Mouse (Mus musculus) heart, embryonic 15.5 days (tissue): ENCODE measurements at regions not wholly inside any gene's neighbourhood (a gene's known extent, or its start where the extent isn't known, plus 50 kb on each side); places are given as distances from the start of the nearest gene placed in this dataset.
"Not testable (repeated sequence)": the region's sequence is repeated elsewhere in the genome, so short reads cannot be mapped to it uniquely, and the experiment has no call there.

ENCODE experiments used
- ATAC-seq: fragments of 200-750 bp; cut with Nextera tagmentation; replicated peaks from 2 replicates; pipeline ENCODE4 v1.8.0; 2017; ENCODE audit warnings: low read depth, moderate TSS enrichment; ENCODE audit not compliant: insufficient number of reproducible peaks, insufficient read depth, low FRiP score
- H3K27ac ChIP-seq: fragments of 300-500 bp; sonication (generic); 2 replicates; pipeline ENCODE4 v1.5.1; 2015; ENCODE audit warnings: mild to moderate bottlenecking, inconsistent platforms
- H3K27me3 ChIP-seq: fragments of 300-500 bp; sonication (generic); 2 replicates; pipeline ENCODE4 v1.6.1; 2015; ENCODE audit warnings: inconsistent platforms
- H3K36me3 ChIP-seq: fragments of 300-500 bp; sonication (generic); 2 replicates; pipeline ENCODE4 v1.6.1; 2015; ENCODE audit warnings: mild to moderate bottlenecking, inconsistent platforms
- H3K4me1 ChIP-seq: fragments of 300-500 bp; sonication (generic); replicated peaks from 2 replicates; pipeline ENCODE4 v1.6.1; 2015; ENCODE audit warnings: inconsistent platforms
- H3K4me2 ChIP-seq: fragments of 300-500 bp; sonication (generic); 2 replicates; pipeline ENCODE4 v1.6.1; 2015; ENCODE audit warnings: inconsistent platforms, mild to moderate bottlenecking, moderate library complexity
- H3K4me3 ChIP-seq: fragments of 300-500 bp; sonication (generic); 2 replicates; pipeline ENCODE4 v1.5.1; 2015; ENCODE audit warnings: mild to moderate bottlenecking, inconsistent platforms
- H3K9ac ChIP-seq: fragments of 300-500 bp; sonication (generic); 2 replicates; pipeline ENCODE4 v1.6.1; 2015; ENCODE audit warnings: mild to moderate bottlenecking, inconsistent platforms
- H3K9me3 ChIP-seq: fragments of 300-500 bp; sonication (generic); replicated peaks from 2 replicates; pipeline ENCODE4 v1.6.1; 2016; ENCODE audit warnings: inconsistent platforms
- WGBS: fragments of 180-500 bp; shearing (Covaris S2); methylation state at CpG from one replicate; pipeline ENCODE4 v1.1.7; 2015; ENCODE audit warnings: mixed read lengths; 5-methylcytosine and 5-hydroxymethylcytosine counted together

- not testable (repeated sequence) for H3K36me3 ChIP-seq, H3K4me3 ChIP-seq, H3K9me3 ChIP-seq, H3K4me1 ChIP-seq, H3K9ac ChIP-seq, H3K27me3 ChIP-seq, ATAC-seq, H3K4me2 ChIP-seq
- H3K27ac ChIP-seq, result 0 out of 2 replicates have a peak overlapping the region, but pooled peaks have one; percentile 26
- 43% methylated on average over 2 of the region's 2 CpGs for WGBS
Measured at GRCm38 (mm10) chr12:8098395-8098794, 109.5 kb upstream of the Ldah start.

DNA sequence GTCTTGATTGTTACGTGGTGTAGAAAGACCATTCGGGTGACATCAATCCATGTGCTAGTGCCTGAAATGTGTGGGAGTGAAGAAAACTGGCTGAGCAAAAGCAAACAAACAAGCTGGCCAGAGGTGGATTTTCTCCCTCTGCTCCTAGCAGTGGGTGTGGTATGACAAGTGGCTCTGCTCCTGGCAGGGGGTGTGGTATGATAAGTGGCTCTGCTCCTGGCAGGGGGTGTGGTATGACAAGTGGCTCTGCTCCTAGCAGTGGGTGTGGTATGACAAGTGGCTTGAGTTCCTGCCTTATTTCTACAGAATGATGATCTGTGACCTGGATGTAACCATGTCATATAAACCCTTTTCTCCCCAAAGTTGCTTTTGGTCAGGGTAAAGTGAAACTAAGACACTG is 108.8 kb upstream of the Ldah start:
- ATAC-seq, result peak; percentile 64; the same call in 1 of the 2 replicates
- Histone ChIP-seq H3K4me3 (no peak overlapping the region), H3K4me1 (no peaks in the 10 kb centered on the region), H3K9ac (no peak overlapping the region), H3K27me3 (no peaks in the 10 kb centered on the region), H3K9me3 (no peaks in the 10 kb centered on the region), H3K27ac (no peak overlapping the region), H3K4me2 (no peak overlapping the region), H3K36me3 (no peaks in the 10 kb centered on the region)
- WGBS, result 41% methylated on average over 2 of the region's 2 CpGs

GRCm38 (mm10) chr12:8099821-8100220 is 108.1 kb upstream of the Ldah start:
- Histone ChIP-seq H3K4me1 (no peaks in the 10 kb centered on the region), H3K4me3 (no peak overlapping the region), H3K36me3 (no peaks in the 10 kb centered on the region), H3K9ac (no peak overlapping the region), H3K9me3 (no peaks in the 10 kb centered on the region), H3K27me3 (no peaks in the 10 kb centered on the region), H3K4me2 (no peak overlapping the region), H3K27ac (no peak overlapping the region)
- no peak for ATAC-seq
- WGBS, result 39% methylated on average over 2 of the region's 2 CpGs

DNA sequence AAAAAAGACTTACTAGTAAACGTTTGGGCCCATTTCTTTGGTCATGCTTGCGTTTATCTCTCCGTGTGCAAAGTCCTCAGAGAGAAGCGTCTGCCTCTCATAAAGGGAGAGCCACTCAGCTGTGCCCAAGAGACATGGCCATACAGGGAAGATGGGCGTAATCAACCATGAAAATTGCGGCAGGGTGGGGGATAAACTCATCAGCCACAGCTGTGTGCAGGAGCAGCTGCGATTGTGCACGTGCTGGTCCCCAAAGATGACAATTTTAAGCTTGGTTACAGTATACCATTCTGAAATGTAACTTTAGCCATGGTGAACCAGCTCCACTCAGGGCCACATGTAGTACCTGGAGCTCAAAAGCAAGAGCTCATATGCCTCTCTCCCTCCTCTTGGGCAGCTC is 106.1 kb upstream of the Ldah start:
- H3K4me3 ChIP-seq, result no peak overlapping the region
- H3K9me3 ChIP-seq, result no peaks in the 10 kb centered on the region
- no peak overlapping the region for H3K9ac ChIP-seq
- 74% methylated on average over 8 of the region's 8 CpGs for WGBS
- H3K4me2 ChIP-seq, result no peak overlapping the region
- no peak overlapping the region for H3K27ac ChIP-seq
- no peaks in the 10 kb centered on the region for H3K4me1 ChIP-seq
- H3K27me3 ChIP-seq, result no peaks in the 10 kb centered on the region
- H3K36me3 ChIP-seq, result no peaks in the 10 kb centered on the region
- no peak for ATAC-seq

DNA sequence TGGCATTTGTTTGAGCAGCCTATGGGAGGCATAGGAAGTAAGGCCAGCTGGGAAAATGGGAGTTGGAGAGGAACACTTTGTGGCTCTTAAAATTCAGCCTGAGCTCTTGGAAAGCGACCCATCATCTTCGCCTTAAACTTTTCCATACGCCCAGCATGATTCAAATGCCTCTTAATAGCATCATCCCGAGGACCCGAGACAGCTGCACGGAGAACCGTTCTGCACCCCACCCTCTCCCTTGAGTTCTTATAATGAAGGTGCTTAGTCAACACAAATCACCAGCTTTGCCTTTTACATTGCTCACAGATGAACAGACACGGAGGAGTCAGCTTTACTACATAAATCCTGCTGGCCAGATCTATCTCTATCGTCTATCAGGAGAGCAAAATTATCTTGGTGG is 104.6 kb upstream of the Ldah start:
- ATAC-seq, result no peak
- Histone ChIP-seq H3K9ac (no peak overlapping the region), H3K36me3 (no peaks in the 10 kb centered on the region), H3K9me3 (no peaks in the 10 kb centered on the region), H3K4me1 (no peaks in the 10 kb centered on the region), H3K27me3 (no peaks in the 10 kb centered on the region), H3K27ac (no peak overlapping the region), H3K4me3 (no peak overlapping the region), H3K4me2 (no peak overlapping the region)
- WGBS, result 70% methylated on average over 9 of the region's 9 CpGs

GRCm38 (mm10) chr12:8107137-8107536 is 100.8 kb upstream of the Ldah start:
- H3K27ac ChIP-seq, result no peak overlapping the region
- H3K4me1 ChIP-seq, result no peaks in the 10 kb centered on the region
- H3K4me2 ChIP-seq, result no peak overlapping the region
- no peak overlapping the region for H3K4me3 ChIP-seq
- H3K9ac ChIP-seq, result no peak overlapping the region
- 34% methylated on average over 4 of the region's 4 CpGs for WGBS
- H3K9me3 ChIP-seq, result no peaks in the 10 kb centered on the region
- no peaks in the 10 kb centered on the region for H3K27me3 ChIP-seq
- ATAC-seq, result no peak
- no peaks in the 10 kb centered on the region for H3K36me3 ChIP-seq

GRCm38 (mm10) chr12:8109203-8109770 is 98.6 kb upstream of the Ldah start:
- no peaks in the 10 kb centered on the region for H3K9me3 ChIP-seq
- no peak overlapping the region for H3K4me2 ChIP-seq
- no peak for ATAC-seq
- H3K4me1 ChIP-seq, result no peaks in the 10 kb centered on the region
- no peak overlapping the region for H3K27ac ChIP-seq
- no peak overlapping the region for H3K4me3 ChIP-seq
- H3K36me3 ChIP-seq, result no peaks in the 10 kb centered on the region
- H3K9ac ChIP-seq, result no peak overlapping the region
- no peaks in the 10 kb centered on the region for H3K27me3 ChIP-seq
- 67% methylated on average over 5 of the region's 5 CpGs for WGBS

DNA sequence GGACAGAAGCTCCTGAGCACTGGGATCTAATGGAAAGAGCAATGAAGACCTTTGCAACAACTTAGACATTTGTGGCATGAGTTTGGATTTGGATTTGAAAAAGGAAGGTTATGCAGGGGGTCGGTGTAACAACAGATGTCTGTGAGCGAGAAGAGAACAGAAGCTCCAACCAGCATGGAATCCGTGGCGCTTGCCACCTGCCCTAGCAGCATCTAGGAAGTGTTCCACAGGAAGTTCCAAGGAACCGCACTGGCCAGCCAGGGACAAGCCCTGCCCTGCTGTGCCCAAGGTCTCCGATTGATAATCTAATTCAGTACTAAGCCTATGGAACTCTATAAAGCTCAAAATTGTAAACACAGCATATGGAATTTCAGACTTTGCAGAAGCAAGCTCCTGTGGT is 98.0 kb upstream of the Ldah start:
- WGBS, result 75% methylated on average over 6 of the region's 6 CpGs
- H3K27me3 ChIP-seq, result no peaks in the 10 kb centered on the region
- H3K9me3 ChIP-seq, result no peaks in the 10 kb centered on the region
- no peak overlapping the region for H3K4me2 ChIP-seq
- no peaks in the 10 kb centered on the region for H3K4me1 ChIP-seq
- H3K9ac ChIP-seq, result no peak overlapping the region
- H3K4me3 ChIP-seq, result no peak overlapping the region
- no peak overlapping the region for H3K27ac ChIP-seq
- H3K36me3 ChIP-seq, result no peaks in the 10 kb centered on the region
- ATAC-seq, result no peak

DNA sequence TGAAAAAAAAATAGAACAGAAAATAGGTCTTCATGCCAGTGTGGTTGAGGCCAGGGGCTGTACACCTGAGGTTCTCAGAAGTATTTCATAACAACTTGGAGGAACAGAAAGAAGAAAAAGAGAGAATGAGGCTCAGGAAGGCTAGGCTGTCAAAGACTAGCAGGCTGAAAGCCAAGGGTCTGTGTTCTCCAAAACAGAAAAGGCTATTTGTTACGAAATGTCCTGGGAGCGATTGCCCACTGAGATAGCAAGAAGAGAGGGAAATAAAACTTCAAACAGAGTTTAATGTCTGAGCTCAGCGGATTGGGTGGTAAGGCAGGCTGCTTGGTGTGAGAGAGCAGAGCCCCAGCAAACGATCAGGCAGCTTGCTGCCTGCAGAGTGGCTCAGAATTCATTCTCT is 97.6 kb upstream of the Ldah start:
- H3K9me3 ChIP-seq, result no peaks in the 10 kb centered on the region
- no peak overlapping the region for H3K9ac ChIP-seq
- no peak overlapping the region for H3K4me2 ChIP-seq
- no peaks in the 10 kb centered on the region for H3K27me3 ChIP-seq
- H3K27ac ChIP-seq, result no peak overlapping the region
- no peaks in the 10 kb centered on the region for H3K4me1 ChIP-seq
- no peak overlapping the region for H3K4me3 ChIP-seq
- ATAC-seq, result no peak
- H3K36me3 ChIP-seq, result no peaks in the 10 kb centered on the region
- WGBS, result 57% methylated on average over 4 of the region's 4 CpGs

DNA sequence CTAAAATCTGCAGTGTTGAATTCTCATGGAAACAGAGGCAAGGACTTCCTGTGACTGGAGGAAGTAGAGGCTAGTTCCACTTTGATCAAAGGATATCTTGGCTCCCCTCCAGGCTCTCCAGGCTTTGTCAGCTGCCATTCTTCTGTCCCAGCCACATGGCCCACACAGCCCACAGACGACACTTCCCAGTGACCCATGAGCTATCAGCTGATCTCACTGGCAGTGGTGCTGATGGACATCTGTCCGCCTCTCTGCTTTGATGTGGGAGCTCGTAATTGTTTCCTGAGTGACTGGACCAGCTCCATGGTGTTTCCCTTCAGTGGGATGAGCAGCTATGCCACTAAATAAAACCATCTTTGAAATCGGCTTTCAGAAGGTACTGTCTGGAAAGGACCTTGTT is 96.4 kb upstream of the Ldah start:
- H3K4me3 ChIP-seq, result no peak overlapping the region
- H3K4me1 ChIP-seq, result no peaks in the 10 kb centered on the region
- H3K27ac ChIP-seq, result no peak overlapping the region
- H3K9ac ChIP-seq, result no peak overlapping the region
- 44% methylated on average over 4 of the region's 4 CpGs for WGBS
- no peak overlapping the region for H3K4me2 ChIP-seq
- ATAC-seq, result no peak
- no peaks in the 10 kb centered on the region for H3K9me3 ChIP-seq
- no peaks in the 10 kb centered on the region for H3K27me3 ChIP-seq
- H3K36me3 ChIP-seq, result no peaks in the 10 kb centered on the region

DNA sequence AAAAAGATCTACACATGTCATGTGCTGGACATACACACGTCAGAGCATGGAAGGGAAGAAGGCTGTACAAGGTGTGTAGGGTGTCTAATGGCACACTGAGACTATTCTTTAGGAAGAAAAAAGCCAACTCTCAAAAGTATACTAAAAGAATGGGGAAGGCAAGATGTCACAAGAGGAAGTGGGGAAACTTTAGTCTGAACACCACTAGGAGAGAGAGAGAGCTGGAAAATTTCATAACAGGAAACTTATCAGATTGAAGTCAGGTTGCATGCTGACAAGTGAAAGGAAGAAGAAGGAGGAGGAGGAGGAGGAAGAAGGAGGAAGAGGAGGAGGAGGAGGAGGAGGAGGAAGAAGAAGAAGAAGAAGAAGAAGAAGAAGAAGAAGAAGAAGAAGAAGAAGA is 52.3 kb upstream of the Ldah start:
- H3K36me3 ChIP-seq, result no peaks in the 10 kb centered on the region
- H3K9me3 ChIP-seq, result no peaks in the 10 kb centered on the region
- H3K27me3 ChIP-seq, result no peaks in the 10 kb centered on the region
- no peak overlapping the region for H3K4me2 ChIP-seq
- no peak overlapping the region for H3K9ac ChIP-seq
- H3K4me1 ChIP-seq, result no peaks in the 10 kb centered on the region
- H3K4me3 ChIP-seq, result no peak overlapping the region
- WGBS, result 59% methylated on average over 1 of the region's 1 CpGs
- no peak for ATAC-seq
- no peak overlapping the region for H3K27ac ChIP-seq
